Mouse (Mus musculus) cortical plate, adult 2 months (tissue): Measurements from ENCODE around the gene Slc36a3.

Experiments used
- CTCF ChIP-seq: fragments of 200-500 bp; IDR thresholded peaks from 2 replicates; pipeline ENCODE4 v1.5.1; 2011; ENCODE audit warnings: mild to moderate bottlenecking, control low read depth, low read length; ENCODE audit not compliant: insufficient read depth; ENCODE audit errors: extremely low read depth
- POLR2A ChIP-seq: fragments of 200-500 bp; IDR thresholded peaks from 2 replicates; pipeline ENCODE4 v1.6.1; 2011; ENCODE audit warnings: mild to moderate bottlenecking, low read length, control low read depth; ENCODE audit not compliant: insufficient read depth; ENCODE audit errors: extremely low read depth

- TF ChIP-seq CTCF (no peak), POLR2A (no peak)
Observed at GRCm38 (mm10) chr11:55075602-55076001, 75.9 kb downstream of the Slc36a3 start.
